Mouse (Mus musculus): ENCODE data around the gene Taldo1. TPM values are rescaled to one million over a fixed set of nuclear protein-coding genes. Genes with fewer than 3 reads are reported as not detected.

Gene Taldo1
- polyA plus RNA-seq, 1 experiment from 2014 or later, result 364 TPM

DNA sequence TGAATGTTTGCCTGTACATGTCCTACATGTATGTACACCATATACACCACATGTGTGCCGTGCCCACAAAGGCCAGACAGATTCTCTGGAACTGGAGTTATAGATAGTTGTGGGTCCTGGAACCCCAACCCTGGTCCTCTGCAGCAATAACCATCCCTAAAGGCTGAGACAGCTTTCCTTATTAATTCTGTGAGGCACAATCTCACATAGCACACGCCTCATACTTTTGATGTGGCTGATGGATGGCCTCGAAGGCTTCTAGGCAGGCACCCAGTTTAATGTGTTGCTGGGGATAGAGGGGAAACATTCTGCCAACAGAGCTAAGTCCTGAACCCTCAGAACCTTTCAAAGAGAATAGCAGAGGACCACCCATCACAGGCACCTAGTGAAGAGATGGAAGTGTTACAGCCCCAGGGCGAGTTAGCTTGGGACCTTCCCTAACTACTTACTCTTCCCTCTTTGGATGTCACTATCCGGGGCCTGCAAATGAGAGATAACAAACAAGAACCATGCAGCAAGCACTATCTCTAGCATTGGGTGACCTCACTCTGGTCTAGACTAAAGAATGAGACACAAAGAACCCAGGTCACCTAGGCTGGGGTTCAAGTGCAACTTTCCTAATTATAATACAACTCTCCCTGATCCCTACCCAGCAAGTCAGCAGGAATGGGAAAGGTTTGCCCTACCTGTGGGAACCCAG, 27.5 kb upstream of the Taldo1 start:
- WGBS, result 83% methylated on average over 5 of the region's 5 CpGs
- Histone ChIP-seq H3K36me3 (no peaks in the 10 kb centered on the region), H3K27ac (replicated peaks) (no peak overlapping the region), H3K9ac (replicated peaks) (no peak overlapping the region), H3K9me3 (no peaks in the 10 kb centered on the region), H3K4me1 (peaks cover 4% of the 10 kb centered on the region; the same call in 1 of the 2 replicates), H3K4me3 (no peak overlapping the region), H3K4me2 (replicated peaks) (no peak overlapping the region), H3K27me3 (peaks cover 46% of the 10 kb centered on the region)
- ATAC-seq (ENCODE audit: low FRiP score, low read depth), result no peak

DNA sequence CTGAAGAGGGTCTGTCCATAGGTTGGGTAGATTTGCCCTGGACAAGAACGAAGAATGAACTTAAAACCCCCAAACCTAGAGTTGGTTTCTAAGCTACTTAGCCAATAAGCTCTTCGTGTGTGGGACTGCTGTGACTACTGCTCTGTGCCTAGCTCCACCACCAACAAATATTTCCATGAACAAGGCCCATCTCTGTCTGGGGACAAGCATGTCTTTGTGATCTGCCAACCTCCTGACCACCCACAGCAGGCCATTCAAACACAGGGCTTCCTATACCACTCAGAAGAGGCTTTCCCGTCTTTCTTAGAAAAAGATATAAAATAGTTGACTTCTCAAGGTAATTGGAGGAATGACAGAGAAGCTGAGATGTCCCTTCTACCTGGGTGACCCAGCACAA, 27.0 kb upstream of the Taldo1 start:
- Histone ChIP-seq H3K9me3 (no peaks in the 10 kb centered on the region), H3K36me3 (no peaks in the 10 kb centered on the region), H3K27me3 (peaks cover 45% of the 10 kb centered on the region), H3K9ac (replicated peaks) (no peak overlapping the region), H3K4me2 (replicated peaks) (no peak overlapping the region), H3K4me1 (peaks cover 4% of the 10 kb centered on the region; the same call in 1 of the 2 replicates), H3K4me3 (no peak overlapping the region), H3K27ac (replicated peaks) (no peak overlapping the region)
- ATAC-seq (ENCODE audit: low FRiP score, low read depth), result no peak
- 76% methylated on average over 3 of the region's 3 CpGs for WGBS

GRCm38 (mm10) chr7:141367358-141367757, 24.6 kb upstream of the Taldo1 start:
- Histone ChIP-seq H3K4me1 (no peaks in the 10 kb centered on the region), H3K9ac (replicated peaks) (no peak overlapping the region), H3K27me3 (peaks cover 22% of the 10 kb centered on the region), H3K4me3 (no peak overlapping the region), H3K4me2 (replicated peaks) (no peak overlapping the region), H3K36me3 (no peaks in the 10 kb centered on the region), H3K27ac (replicated peaks) (no peak overlapping the region), H3K9me3 (no peaks in the 10 kb centered on the region)
- no peak for ATAC-seq (ENCODE audit: low FRiP score, low read depth)
- WGBS, result 90% methylated on average over 4 of the region's 4 CpGs

DNA sequence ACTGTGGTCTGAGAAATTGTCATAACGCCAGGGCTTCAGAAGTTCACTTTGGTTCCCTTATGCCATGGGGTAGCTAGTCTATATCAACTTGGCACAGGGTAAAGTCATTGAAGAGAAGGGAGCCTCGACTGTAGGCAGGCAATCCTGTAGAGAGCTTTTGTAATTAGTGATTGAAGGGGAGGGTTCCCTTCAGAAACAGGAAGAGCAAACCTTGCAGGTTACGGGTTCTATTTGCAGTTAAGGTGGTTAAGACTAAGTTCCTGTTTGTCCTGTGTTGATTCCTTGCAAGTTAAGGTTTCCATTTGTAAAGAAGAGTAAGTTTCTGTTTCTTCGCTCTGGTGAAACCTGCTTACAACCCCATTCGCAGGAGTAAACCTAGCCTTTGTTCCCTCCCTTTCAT, 22.1 kb upstream of the Taldo1 start:
- no peaks in the 10 kb centered on the region for H3K9me3 ChIP-seq
- ATAC-seq (ENCODE audit: low FRiP score, low read depth), result no peak
- no peak overlapping the region for H3K4me3 ChIP-seq
- WGBS, result 72% methylated on average over 5 of the region's 5 CpGs
- H3K36me3 ChIP-seq, result no peaks in the 10 kb centered on the region
- H3K4me2 ChIP-seq (replicated peaks), result no peak overlapping the region
- H3K27me3 ChIP-seq, result 0 out of 2 replicates have a peak, but pooled peaks cover 4% of the 10 kb centered on the region
- no peak overlapping the region for H3K9ac ChIP-seq (replicated peaks)
- no peak overlapping the region for H3K27ac ChIP-seq (replicated peaks)
- H3K4me1 ChIP-seq, result no peaks in the 10 kb centered on the region; the same call in 1 of the 2 replicates

- H3K9ac ChIP-seq (replicated peaks), result no peak overlapping the region
- H3K27me3 ChIP-seq, result 0 out of 2 replicates have a peak, but pooled peaks cover 4% of the 10 kb centered on the region
- H3K9me3 ChIP-seq, result no peaks in the 10 kb centered on the region
- no peak overlapping the region for H3K4me2 ChIP-seq (replicated peaks)
- no peak overlapping the region for H3K4me3 ChIP-seq
- H3K4me1 ChIP-seq, result no peaks in the 10 kb centered on the region; the same call in 1 of the 2 replicates
- ATAC-seq (ENCODE audit: low FRiP score, low read depth), result no peak
- no peak overlapping the region for H3K27ac ChIP-seq (replicated peaks)
- WGBS, result 73% methylated on average over 6 of the region's 6 CpGs
- H3K36me3 ChIP-seq, result no peaks in the 10 kb centered on the region
Measured at GRCm38 (mm10) chr7:141371942-141372595, 19.9 kb upstream of the Taldo1 start.

GRCm38 (mm10) chr7:141373611-141374010, 18.4 kb upstream of the Taldo1 start:
- H3K4me2 ChIP-seq (replicated peaks), result no peak overlapping the region
- no peaks in the 10 kb centered on the region for H3K27me3 ChIP-seq
- no peak overlapping the region for H3K4me3 ChIP-seq
- H3K9me3 ChIP-seq, result no peaks in the 10 kb centered on the region
- H3K36me3 ChIP-seq, result no peaks in the 10 kb centered on the region
- no peaks in the 10 kb centered on the region; the same call in 1 of the 2 replicates for H3K4me1 ChIP-seq
- no peak overlapping the region for H3K27ac ChIP-seq (replicated peaks)
- WGBS, result 40% methylated on average over 6 of the region's 6 CpGs
- no peak for ATAC-seq (ENCODE audit: low FRiP score, low read depth)
- H3K9ac ChIP-seq (replicated peaks), result no peak overlapping the region

GRCm38 (mm10) chr7:141374399-141374798, 17.6 kb upstream of the Taldo1 start:
- ATAC-seq (ENCODE audit: low FRiP score, low read depth), result no peak
- H3K27ac ChIP-seq (replicated peaks), result no peak overlapping the region
- no peak overlapping the region for H3K9ac ChIP-seq (replicated peaks)
- no peaks in the 10 kb centered on the region for H3K9me3 ChIP-seq
- no peak overlapping the region for H3K4me2 ChIP-seq (replicated peaks)
- H3K27me3 ChIP-seq, result no peaks in the 10 kb centered on the region
- no peaks in the 10 kb centered on the region for H3K36me3 ChIP-seq
- H3K4me1 ChIP-seq, result no peaks in the 10 kb centered on the region; the same call in 1 of the 2 replicates
- H3K4me3 ChIP-seq, result no peak overlapping the region

DNA sequence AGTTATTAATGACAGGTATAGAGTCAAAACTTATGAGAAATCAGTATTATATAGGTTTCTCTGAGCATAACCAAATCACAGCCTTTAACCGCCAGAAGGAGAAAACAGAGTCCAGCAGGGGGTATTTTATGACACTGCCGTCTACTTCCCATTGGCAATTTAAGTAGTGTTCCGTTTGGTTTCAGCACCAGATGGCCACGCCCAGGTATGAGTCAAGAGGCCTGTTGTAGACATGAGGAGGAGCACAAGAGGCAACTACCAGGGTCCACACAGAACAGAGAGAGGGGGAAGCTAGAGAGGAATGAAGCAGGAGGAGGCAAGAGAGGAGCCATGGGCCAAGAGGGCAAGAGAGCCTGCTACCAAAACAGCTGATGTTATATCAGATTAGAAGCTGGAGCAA, 12.4 kb upstream of the Taldo1 start:
- Histone ChIP-seq H3K27ac (replicated peaks) (no peak overlapping the region), H3K36me3 (no peaks in the 10 kb centered on the region), H3K4me3 (no peak overlapping the region), H3K9me3 (no peaks in the 10 kb centered on the region), H3K27me3 (peaks cover 5% of the 10 kb centered on the region; the same call in 1 of the 2 replicates), H3K4me1 (no peaks in the 10 kb centered on the region), H3K9ac (replicated peaks) (no peak overlapping the region), H3K4me2 (replicated peaks) (no peak overlapping the region)
- ATAC-seq (ENCODE audit: low FRiP score, low read depth), result no peak
- WGBS, result 73% methylated on average over 4 of the region's 4 CpGs

GRCm38 (mm10) chr7:141381068-141381835, 10.7 kb upstream of the Taldo1 start:
- ATAC-seq (ENCODE audit: low FRiP score, low read depth), result no peak
- peaks cover 5% of the 10 kb centered on the region for H3K27me3 ChIP-seq
- no peaks in the 10 kb centered on the region for H3K9me3 ChIP-seq
- no peak overlapping the region for H3K9ac ChIP-seq (replicated peaks)
- no peak overlapping the region for H3K4me2 ChIP-seq (replicated peaks)
- 83% methylated on average over 4 of the region's 4 CpGs for WGBS
- H3K36me3 ChIP-seq, result no peaks in the 10 kb centered on the region
- H3K4me3 ChIP-seq, result no peak overlapping the region
- no peaks in the 10 kb centered on the region for H3K4me1 ChIP-seq
- H3K27ac ChIP-seq (replicated peaks), result no peak overlapping the region

DNA sequence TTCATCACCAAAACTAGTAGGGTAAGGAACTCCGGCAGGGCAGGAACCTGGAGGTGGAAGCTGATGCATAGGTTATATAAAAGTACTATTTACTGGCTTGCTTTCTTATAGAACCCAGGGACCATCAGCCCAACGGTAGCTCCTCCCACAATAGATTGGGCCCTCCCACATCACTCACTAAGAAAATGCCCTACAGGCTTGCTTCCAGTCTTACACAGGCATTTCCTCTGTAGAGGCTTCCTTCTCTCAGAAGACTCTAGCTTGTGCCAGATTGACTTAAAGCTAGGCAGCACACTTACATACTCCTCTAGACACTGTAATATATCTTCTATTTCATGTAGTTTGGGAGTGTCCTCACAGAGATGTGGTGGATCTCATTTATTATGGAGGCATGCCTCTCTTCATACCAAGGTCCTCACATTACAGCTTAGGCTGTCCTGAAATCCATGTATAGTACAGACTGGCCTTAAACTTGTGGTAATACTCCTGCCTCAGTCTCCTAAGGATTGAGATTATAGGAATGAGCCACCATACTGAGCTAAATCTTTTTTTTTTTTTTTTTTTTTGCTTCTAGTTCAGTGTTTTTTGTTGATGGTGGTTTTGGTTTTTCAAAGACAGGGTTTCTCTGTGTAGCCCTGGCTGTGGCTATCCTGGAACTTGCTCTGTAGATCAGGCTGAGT, 4.1 kb upstream of the Taldo1 start:
- Histone ChIP-seq H3K27me3 (peaks cover 21% of the 10 kb centered on the region), H3K36me3 (no peaks in the 10 kb centered on the region), H3K9ac (replicated peaks) (no peak overlapping the region), H3K4me1 (peaks cover 6% of the 10 kb centered on the region), H3K4me2 (replicated peaks) (no peak overlapping the region), H3K27ac (replicated peaks) (no peak overlapping the region), H3K9me3 (no peaks in the 10 kb centered on the region), H3K4me3 (no peak overlapping the region)
- 68% methylated on average over 2 of the region's 2 CpGs for WGBS
- ATAC-seq (ENCODE audit: low FRiP score, low read depth), result no peak

GRCm38 (mm10) chr7:141388487-141389109, 3.4 kb upstream of the Taldo1 start:
- Histone ChIP-seq H3K4me3 (no peak overlapping the region), H3K9me3 (no peaks in the 10 kb centered on the region), H3K27ac (replicated peaks) (no peak overlapping the region), H3K4me2 (replicated peaks) (no peak overlapping the region), H3K36me3 (no peaks in the 10 kb centered on the region), H3K4me1 (peaks cover 10% of the 10 kb centered on the region), H3K27me3 (peaks cover 21% of the 10 kb centered on the region), H3K9ac (replicated peaks) (no peak overlapping the region)
- no peak for ATAC-seq (ENCODE audit: low FRiP score, low read depth)
- 62% methylated on average over 3 of the region's 3 CpGs for WGBS

Data from midbrain, embryonic 12.5 days (tissue).